Mouse (Mus musculus) forebrain, embryonic 10.5 days (tissue): ENCODE measurements around the gene Ccnyl1. TPM values are rescaled to one million over a fixed set of nuclear protein-coding genes. Genes with fewer than 3 reads are reported as not detected.
"Not testable (repeated sequence)": the region's sequence is repeated elsewhere in the genome, so short reads cannot be mapped to it uniquely, and the experiment has no call there.

Experiments used
- DNase-seq: peaks from one replicate; pipeline ENCODE4 v3.0.0-alpha.2; 2017; ENCODE audit warnings: low spot score; ENCODE audit errors: extremely low spot score
- H3K27ac ChIP-seq: fragments of 300-500 bp; sonication (generic); 2 replicates; pipeline ENCODE4 v1.5.1; 2016; ENCODE audit warnings: mild to moderate bottlenecking
- H3K27me3 ChIP-seq: fragments of 300-500 bp; sonication (generic); 2 replicates; pipeline ENCODE4 v1.6.1; 2016; ENCODE audit warnings: mild to moderate bottlenecking; ENCODE audit not compliant: poor library complexity, severe bottlenecking
- H3K36me3 ChIP-seq: fragments of 300-500 bp; sonication (generic); replicated peaks from 2 replicates; pipeline ENCODE4 v1.6.1; 2016; ENCODE audit warnings: mild to moderate bottlenecking, moderate library complexity
- H3K4me1 ChIP-seq: fragments of 300-500 bp; sonication (generic); 2 replicates; pipeline ENCODE4 v1.6.1; 2016
- H3K4me3 ChIP-seq: fragments of 300-500 bp; sonication (generic); 2 replicates; pipeline ENCODE4 v1.5.1; 2016; ENCODE audit warnings: mild to moderate bottlenecking, moderate library complexity
- H3K9me3 ChIP-seq: fragments of 300-500 bp; sonication (generic); 2 replicates; pipeline ENCODE4 v1.6.1; 2016; ENCODE audit warnings: mild to moderate bottlenecking, moderate library complexity
- WGBS: fragments of 180-500 bp; shearing (Covaris S2); methylation state at CpG from one replicate; pipeline ENCODE4 v1.1.7; 2016; 5-methylcytosine and 5-hydroxymethylcytosine counted together
- polyA plus RNA-seq: library from polyadenylated mRNA; unstranded; fragments of >200 nt; fragmentation: Nextera tagmentation; extraction: Ambion mirVana; gene quantifications from 2 replicates; pipeline ENCODE4 v1.2.1, GENCODE M21; 2016

The Ccnyl1 gene
- 7.0 and 7.1 TPM in 2 replicates for polyA plus RNA-seq

DNA sequence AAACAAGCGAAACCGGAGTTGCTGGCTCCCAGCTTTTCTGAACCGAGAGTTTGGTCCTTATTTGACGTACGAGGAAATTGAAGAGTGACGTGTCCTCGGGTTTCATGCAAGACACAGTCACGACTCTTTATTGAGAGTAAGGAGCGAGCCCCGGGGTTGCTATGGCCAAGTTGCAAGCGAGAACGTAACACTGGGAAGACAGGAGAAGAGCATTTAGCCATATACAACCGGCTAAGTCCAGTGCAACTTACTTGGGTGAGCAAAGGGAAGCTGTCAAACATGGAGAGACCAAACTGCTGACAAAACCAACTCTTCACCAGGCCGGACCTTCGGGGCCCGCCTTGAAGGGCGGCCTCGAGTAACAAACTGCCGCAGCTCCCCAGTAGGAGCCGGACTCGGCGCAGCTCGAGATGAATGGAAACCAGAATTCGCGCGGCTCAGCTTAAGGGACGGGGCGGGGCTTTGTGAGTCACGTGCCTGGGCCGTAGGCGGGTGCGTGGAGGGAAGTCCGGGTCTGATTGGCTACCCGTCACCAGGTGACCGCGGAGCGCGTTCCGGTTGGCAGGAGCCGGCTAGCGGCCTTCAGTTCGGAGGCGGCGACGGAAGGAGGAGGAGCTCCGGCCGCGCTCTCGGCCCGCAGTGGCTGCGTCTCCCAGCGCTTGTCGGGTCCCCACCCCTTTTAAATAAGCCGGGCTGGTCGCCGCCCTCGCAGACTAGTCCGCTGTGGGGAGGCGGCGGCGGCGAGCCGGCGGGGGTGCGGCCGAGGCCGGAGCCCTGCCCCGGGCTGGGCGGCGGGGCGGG, at the start of gene Ccnyl1:
Gene Ccnyl1, plus strand, starts transcription at position 243 of the 801 bp plus-strand sequence.
- WGBS, result under 1% methylated on average over 71 of the region's 71 CpGs

DNA sequence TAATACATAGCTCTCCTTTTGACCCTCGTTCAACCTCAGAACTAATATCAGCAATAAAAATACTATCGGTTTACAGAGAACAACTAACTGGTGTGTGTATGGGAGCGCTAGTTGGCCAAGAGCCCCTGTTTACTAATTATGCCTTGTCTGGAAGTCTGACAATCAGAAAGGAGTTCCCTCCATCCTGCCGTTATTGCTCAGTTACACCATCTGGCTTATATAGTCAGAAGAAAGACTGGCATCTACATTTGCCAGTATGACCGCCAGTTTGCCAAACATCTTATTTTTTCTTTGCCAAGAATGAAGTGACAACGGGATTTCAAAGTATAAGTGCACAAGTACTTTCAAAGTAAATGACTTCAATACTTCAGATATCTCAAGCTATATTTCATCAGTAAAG, 49.2 kb upstream of the Ccnyl1 start:
- no peaks in the 10 kb centered on the region for H3K36me3 ChIP-seq
- no peaks in the 10 kb centered on the region for H3K9me3 ChIP-seq
- no peaks in the 10 kb centered on the region for H3K4me1 ChIP-seq
- WGBS, result 94% methylated on average over 6 of the region's 6 CpGs
- DNase-seq, result no peak
- no peaks in the 10 kb centered on the region for H3K27me3 ChIP-seq
- H3K27ac ChIP-seq, result no peak overlapping the region
- H3K4me3 ChIP-seq, result no peak overlapping the region

More for the DNA sequence above, at the start of gene Ccnyl1:
- H3K4me3 ChIP-seq, result peak within 1 kb of the TSS; percentile 87
- H3K4me1 ChIP-seq, result peaks cover 32% of the 10 kb centered on the region
- DNase-seq, result peak; percentile 99
- H3K9me3 ChIP-seq, result no peaks in the 10 kb centered on the region
- no peaks in the 10 kb centered on the region for H3K27me3 ChIP-seq
- 0 out of 2 replicates have a peak, but pooled peaks cover 3% of the 10 kb centered on the region for H3K36me3 ChIP-seq
- H3K27ac ChIP-seq, result peak within 1 kb of the TSS; percentile 92

DNA sequence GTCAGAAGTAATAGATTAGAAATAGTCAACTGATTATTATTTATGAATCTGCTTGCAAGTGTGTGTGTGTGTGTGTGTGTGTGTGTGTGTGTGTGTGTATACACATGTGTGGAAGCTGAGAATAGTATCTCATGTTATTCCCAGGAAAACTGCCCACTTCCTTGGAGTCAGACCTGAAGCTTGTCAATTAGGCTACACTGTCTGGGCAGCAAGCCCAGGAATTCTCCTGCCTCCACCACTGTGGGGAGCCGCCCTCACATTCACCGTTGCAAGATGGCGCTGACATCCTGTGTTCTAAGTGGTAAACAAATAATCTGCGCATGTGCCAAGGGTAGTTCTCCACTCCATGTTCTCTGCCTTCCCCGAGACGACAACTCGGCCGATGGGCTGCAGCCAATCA, 47.7 kb upstream of the Ccnyl1 start:
- not testable (repeated sequence) for H3K27ac ChIP-seq, H3K4me3 ChIP-seq, H3K36me3 ChIP-seq, DNase-seq, H3K9me3 ChIP-seq, H3K4me1 ChIP-seq, H3K27me3 ChIP-seq
- 94% methylated on average over 8 of the region's 8 CpGs for WGBS

DNA sequence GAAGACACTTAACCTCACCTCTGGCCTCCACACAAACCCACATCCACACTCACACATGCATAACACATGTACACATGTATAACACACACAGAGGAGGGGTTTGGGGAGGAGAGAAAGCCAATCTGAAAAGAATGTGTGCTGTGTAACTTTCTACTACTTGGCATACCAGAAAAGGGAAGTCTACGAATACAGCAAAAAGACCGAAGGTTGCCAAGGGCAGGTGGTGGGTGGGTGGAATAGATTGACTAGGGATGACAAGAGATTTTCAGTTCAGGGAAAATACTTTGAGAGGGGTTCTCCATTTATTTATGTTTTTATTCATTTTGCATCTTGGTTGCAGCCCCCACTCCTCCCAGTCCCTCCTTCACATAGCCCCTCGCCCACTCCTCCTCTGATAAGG, 45.7 kb upstream of the Ccnyl1 start:
- WGBS, result 100% methylated on average over 3 of the region's 3 CpGs
- no peak overlapping the region for H3K27ac ChIP-seq

DNA sequence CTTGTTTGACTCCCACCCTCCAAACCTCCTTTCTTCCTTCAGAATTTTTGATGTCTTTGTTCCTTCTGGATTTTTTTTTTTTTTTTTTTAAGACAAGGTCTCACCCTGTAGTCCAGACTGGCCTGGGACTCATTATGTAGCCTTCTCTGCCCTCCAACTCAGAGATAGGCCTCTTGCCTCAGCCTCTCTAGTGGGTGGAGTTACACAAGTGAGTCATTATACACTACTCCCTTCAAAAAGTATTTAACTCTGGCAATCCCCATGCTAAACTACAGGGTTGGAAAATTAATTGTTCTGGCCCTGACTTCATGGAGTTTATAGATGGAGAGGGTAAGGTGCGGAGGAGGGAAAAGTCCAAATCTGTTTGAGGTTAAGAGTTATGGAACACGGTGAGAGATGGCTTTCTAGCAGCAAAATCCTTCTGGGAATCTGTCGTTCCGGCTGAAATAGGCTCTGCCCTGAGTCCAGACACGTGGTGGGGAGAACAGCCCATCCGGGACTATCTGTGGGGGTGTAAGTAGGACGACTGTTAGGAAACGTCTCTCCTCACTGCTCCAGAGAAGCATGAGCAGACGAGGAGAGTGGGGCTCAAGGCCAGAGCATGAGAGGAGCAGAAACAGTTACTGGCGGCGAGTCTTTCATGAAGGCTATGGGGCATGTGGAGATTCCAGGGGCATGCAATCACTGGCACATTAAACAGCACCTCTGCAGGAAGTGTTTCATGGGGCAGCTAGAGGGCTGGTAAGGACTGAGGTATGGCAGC, 40.7 kb upstream of the Ccnyl1 start:
- Histone ChIP-seq H3K4me1 (no peaks in the 10 kb centered on the region), H3K27ac (no peak overlapping the region), H3K36me3 (no peaks in the 10 kb centered on the region), H3K27me3 (no peaks in the 10 kb centered on the region), H3K9me3 (no peaks in the 10 kb centered on the region), H3K4me3 (no peak overlapping the region)
- 80% methylated on average over 11 of the region's 11 CpGs for WGBS
- no peak for DNase-seq

More for the DNA sequence above, 45.7 kb upstream of the Ccnyl1 start:
- H3K27me3 ChIP-seq, result no peaks in the 10 kb centered on the region
- H3K9me3 ChIP-seq, result no peaks in the 10 kb centered on the region
- H3K4me1 ChIP-seq, result no peaks in the 10 kb centered on the region
- H3K36me3 ChIP-seq, result no peaks in the 10 kb centered on the region
- no peak for DNase-seq
- no peak overlapping the region for H3K4me3 ChIP-seq

DNA sequence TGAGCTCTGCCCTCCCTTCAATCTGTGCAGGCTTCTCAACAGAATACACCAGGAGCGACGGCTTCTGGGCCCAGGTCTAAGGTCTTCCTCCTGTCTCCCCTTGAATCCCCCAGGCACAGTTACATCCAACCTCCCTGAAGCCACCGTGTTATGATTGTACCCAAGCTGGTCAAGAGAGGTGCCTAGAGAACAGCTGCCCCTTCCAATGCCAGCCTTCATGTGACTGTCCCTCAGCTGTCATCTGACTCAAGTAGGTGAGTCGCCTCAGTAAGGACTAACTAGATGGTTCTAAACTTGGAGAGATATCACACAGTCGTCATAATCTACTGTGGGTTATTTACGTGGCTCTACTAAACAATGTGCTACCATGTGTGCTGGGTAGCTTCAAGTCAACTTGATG, 36.6 kb upstream of the Ccnyl1 start:
- no peak overlapping the region for H3K4me3 ChIP-seq
- no peaks in the 10 kb centered on the region for H3K9me3 ChIP-seq
- H3K27ac ChIP-seq, result no peak overlapping the region
- H3K36me3 ChIP-seq, result no peaks in the 10 kb centered on the region
- no peak for DNase-seq
- H3K4me1 ChIP-seq, result peaks cover 6% of the 10 kb centered on the region
- 91% methylated on average over 6 of the region's 6 CpGs for WGBS
- no peaks in the 10 kb centered on the region for H3K27me3 ChIP-seq

DNA sequence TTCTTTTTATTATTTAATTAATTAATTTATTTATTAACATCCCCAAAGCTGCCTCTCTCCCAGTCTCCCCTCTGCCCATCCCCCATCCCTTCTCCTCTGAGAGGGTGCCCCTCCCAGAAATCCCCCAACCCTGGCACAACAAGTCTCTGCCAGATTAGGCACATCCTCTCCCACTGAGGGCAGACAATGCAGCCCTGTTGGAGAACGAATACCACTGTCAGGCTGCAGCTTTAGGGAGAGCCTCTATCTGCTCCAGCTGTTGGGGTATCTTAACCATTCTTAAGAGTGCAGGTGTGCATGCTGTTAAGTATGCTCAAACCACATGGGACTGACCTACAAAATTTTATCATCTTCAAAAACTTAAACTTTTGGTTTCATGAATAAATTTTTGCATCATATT, 34.8 kb upstream of the Ccnyl1 start:
- Histone ChIP-seq H3K27ac (no peak overlapping the region), H3K36me3 (no peaks in the 10 kb centered on the region), H3K27me3 (no peaks in the 10 kb centered on the region), H3K4me3 (no peak overlapping the region), H3K4me1 (peaks cover 6% of the 10 kb centered on the region), H3K9me3 (no peaks in the 10 kb centered on the region)
- no peak for DNase-seq
- 3% methylated on average over 1 of the region's 1 CpGs for WGBS

DNA sequence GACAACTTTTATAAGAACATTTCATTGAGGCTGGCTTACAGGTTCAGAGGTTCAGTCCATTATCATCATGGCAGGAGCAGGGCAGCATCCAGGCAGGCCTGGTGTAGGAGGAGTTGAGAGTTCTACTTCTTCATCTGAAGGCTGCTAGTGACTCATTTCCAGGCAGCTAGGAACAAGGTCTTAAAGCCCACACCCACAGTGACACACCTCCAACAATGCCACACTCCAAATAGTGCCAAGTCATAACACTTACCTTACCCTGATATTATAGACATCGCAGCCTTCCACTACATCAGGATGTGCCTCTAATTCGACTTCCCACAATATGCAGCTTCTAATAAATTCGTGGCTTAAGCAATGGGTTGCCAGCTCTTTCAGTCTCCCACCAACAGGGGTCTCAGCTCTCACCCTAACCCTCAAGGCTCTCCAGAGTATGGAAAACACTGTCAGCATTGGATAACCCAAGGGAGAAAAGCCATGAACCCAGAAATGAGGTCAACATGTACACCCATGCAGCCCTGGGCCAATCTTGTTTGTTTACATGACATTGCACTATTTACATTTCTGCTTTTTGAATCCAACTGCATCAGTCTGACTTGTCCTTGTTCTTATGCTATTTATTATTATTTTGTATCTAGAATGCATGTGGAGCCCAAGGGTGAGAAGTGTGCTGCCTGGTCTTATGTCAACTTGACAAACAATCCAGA, 33.7 kb upstream of the Ccnyl1 start:
- Histone ChIP-seq H3K4me1 (peaks cover 6% of the 10 kb centered on the region), H3K36me3 (no peaks in the 10 kb centered on the region), H3K27ac (no peak overlapping the region), H3K4me3 (no peak overlapping the region), H3K9me3 (no peaks in the 10 kb centered on the region), H3K27me3 (no peaks in the 10 kb centered on the region)
- DNase-seq, result no peak
- 86% methylated on average over 3 of the region's 3 CpGs for WGBS

DNA sequence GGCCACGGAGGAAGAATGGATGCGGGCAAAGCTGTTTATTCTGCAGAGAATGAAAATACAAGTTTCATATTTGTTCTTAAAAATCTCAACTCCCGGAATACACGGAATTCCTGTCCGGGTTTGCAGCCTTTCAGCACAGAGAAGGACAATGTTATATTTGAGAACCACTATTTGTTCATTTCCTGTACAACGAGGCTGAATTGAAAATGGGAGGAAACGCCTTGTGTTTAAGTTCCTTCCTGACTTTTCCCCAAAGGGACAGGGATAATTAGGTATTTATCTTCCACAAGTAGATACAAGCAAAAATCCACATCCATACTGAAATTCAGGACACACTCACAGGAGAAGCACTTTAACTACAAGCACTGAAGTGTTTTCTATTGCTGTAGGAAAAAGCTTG, 31.4 kb upstream of the Ccnyl1 start:
- no peak overlapping the region for H3K27ac ChIP-seq
- H3K4me3 ChIP-seq, result no peak overlapping the region
- WGBS, result 80% methylated on average over 7 of the region's 7 CpGs
- no peaks in the 10 kb centered on the region for H3K27me3 ChIP-seq
- no peaks in the 10 kb centered on the region for H3K9me3 ChIP-seq
- H3K36me3 ChIP-seq, result no peaks in the 10 kb centered on the region
- no peak for DNase-seq
- peaks cover 6% of the 10 kb centered on the region for H3K4me1 ChIP-seq

DNA sequence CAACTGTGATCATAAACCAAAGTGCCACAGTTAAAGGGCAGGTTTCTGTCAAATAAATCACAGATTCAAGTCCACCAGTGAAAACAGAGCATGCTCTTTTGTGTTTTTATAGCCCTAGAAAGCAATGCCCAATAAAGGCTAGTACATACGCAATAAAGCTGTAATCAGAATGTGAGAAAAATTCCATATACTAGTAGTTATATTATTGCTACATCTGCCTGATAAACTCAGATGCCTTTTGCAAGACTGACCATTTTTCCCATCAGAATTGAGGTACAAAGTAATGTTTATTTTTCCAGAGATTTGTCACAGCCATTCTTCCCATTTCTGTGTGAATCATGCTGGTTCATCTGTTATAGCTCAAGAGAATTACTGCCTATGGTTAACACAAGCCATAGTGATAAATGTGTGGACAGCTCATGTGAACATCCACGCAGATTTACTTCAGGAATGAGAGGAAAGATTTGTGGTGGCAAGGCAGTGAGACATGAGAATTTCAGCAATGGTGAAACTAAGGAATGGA, 23.1 kb upstream of the Ccnyl1 start:
- no peak overlapping the region for H3K27ac ChIP-seq
- peaks cover 5% of the 10 kb centered on the region; the same call in 1 of the 2 replicates for H3K4me1 ChIP-seq
- H3K9me3 ChIP-seq, result no peaks in the 10 kb centered on the region
- no peak overlapping the region for H3K4me3 ChIP-seq
- WGBS, result 88% methylated on average over 2 of the region's 2 CpGs
- no peak for DNase-seq
- no peaks in the 10 kb centered on the region for H3K36me3 ChIP-seq
- no peaks in the 10 kb centered on the region for H3K27me3 ChIP-seq

DNA sequence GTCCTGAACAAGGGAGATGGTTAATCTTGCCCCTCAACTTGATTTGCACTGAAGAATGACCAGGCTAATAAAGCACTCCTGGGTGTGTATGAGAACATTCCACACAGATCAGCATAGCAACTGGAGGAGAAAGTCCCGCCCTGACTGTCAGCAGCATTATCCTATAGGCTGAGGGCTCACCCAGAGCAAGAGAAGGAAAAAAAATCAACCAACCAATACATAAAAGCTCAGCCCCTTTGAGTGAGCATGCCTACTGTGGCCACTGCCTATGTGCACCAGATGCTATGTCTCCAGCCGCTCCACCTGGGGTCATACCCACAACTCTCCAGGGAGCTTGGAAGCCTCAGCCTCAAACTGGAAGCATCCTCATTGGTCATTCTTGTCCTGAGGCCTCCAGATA, 20.8 kb upstream of the Ccnyl1 start:
- Histone ChIP-seq H3K27ac (no peak overlapping the region), H3K4me1 (peaks cover 5% of the 10 kb centered on the region; the same call in 1 of the 2 replicates), H3K4me3 (no peak overlapping the region), H3K36me3 (no peaks in the 10 kb centered on the region), H3K27me3 (no peaks in the 10 kb centered on the region), H3K9me3 (no peaks in the 10 kb centered on the region; the same call in 1 of the 2 replicates)
- no peak for DNase-seq
- WGBS, result 80% methylated on average over 2 of the region's 2 CpGs

DNA sequence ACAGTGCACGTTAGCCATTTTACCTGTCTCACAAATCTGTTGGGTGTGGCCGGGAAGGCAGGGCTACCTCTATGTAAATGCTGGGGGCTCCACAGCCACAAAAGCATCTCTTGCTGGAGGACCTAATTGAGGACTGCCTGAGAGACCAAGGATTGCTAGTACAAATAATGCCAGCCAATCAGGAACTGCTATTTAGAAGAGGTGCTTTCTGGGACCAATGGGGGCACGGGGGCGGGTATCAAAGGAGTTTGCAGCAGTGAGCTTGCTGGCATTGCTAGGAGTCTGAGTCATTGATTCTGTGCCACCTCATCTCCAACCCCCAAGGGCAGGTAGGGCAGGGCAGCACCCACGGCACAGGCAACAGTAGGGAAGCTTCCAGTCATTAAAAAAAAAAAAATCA, 16.3 kb upstream of the Ccnyl1 start:
- Histone ChIP-seq H3K9me3 (no peaks in the 10 kb centered on the region; the same call in 1 of the 2 replicates), H3K4me3 (no peak overlapping the region), H3K27me3 (no peaks in the 10 kb centered on the region), H3K27ac (no peak overlapping the region), H3K4me1 (peaks cover 9% of the 10 kb centered on the region), H3K36me3 (no peaks in the 10 kb centered on the region)
- WGBS, result 92% methylated on average over 5 of the region's 5 CpGs
- DNase-seq, result no peak
